Mouse (Mus musculus) small intestine, adult 2 months (tissue): ENCODE data around the gene Hebp2.

Source experiments
- CTCF ChIP-seq: fragments of 200-500 bp; IDR thresholded peaks from 2 replicates; pipeline ENCODE4 v1.5.1; 2012; ENCODE audit warnings: low read depth, mild to moderate bottlenecking, control low read depth, inconsistent platforms, low read length, moderate library complexity, mixed read lengths; ENCODE audit not compliant: insufficient replicate concordance, insufficient read length; ENCODE audit errors: extremely low read depth
- POLR2A ChIP-seq: fragments of 200-500 bp; IDR thresholded peaks from 2 replicates; pipeline ENCODE4 v1.6.1; 2012; ENCODE audit warnings: low read depth, mild to moderate bottlenecking, control low read depth, inconsistent platforms, low read length, moderate library complexity

DNA sequence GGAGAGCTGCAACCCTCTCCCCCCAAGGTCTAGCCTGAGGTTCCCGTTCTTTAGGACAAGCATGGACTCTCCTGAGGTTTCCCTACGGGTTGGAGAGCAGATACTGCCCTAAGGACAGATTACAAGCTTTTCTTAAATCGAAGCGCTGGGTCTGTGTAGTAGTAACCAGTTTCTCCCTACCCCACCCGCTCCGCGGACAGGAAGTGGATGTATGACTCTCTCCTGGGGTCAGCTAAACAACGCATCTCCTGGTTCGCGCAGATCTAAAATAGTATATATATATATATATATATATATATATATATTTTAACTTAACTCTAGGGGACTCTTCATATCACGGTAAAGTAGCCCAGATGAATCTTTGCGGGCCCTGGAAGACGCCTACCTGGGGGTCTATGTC, 567 bp downstream of the Hebp2 start:
- TF ChIP-seq CTCF (no peak), POLR2A (no peak)
